Mouse (Mus musculus) heart, postnatal 0 days (tissue): ENCODE results near the gene Gm39566.

ENCODE experiments used
- CTCF ChIP-seq: IDR thresholded peaks from 2 replicates; pipeline ENCODE4 v1.5.1; 2016; ENCODE audit warnings: antibody characterized with exemption, control low read depth, low read depth
- EP300 ChIP-seq: IDR thresholded peaks from 2 replicates; pipeline ENCODE4 v1.6.1; 2016; ENCODE audit warnings: antibody characterized with exemption, low read depth

DNA sequence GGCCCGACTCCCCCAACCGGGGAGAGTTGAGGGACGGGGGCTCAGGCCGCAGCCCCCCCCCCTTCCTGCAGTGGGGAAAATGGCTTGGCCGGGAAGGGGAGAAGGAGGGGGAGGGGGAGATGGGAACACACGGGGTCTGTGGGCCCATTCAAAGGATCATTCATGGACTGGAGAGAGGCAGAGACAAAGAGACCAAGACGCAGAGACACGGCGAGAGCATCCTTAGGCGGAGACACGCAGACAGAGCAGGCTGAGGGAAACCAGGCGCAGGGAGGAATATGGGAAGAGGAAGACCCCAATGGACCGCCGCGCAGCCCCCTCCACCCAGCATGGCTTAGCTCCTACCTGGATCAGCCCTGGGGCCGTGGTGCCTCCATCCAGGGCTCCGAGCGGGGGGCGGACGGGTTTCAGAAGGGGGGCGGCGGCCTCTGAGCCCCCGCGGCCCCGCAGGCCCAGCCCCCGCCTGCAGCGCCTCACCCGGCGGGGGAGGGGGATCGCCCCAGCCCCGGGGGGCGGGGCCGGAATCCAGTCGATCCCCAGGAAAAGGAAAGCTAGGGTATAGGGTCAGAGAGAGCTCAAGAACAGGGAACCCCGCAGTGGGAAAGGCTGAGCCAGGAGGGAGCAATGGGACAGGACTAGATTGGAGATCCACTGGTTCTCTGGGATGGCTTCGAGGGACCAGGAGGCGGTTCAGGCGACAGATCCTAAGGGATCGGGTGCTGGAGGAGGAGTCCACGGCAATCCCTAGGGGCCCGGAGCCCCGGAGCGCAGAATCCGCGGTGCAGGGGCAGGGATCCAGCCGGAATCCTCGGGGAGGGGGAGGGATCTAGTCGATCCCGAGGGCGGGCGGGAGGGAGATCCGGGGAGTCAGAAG is 21.8 kb upstream of the Gm39566 start:
- TF ChIP-seq CTCF (no peak), EP300 (no peak)
